ENCODE assay signal across 8 mouse cellular contexts in genomic region chr17:43666576-43667289, GRCm38 (mm10). TPM values are rescaled to one million over a fixed set of nuclear protein-coding genes. Genes with fewer than 3 reads are reported as not detected.
A peak's percentile ranks its signal among the peaks of the same experiment; 100 is the strongest.
DNase-seq lines count a peak whose midpoint lies in the region; ATAC-seq and TF ChIP-seq lines count a peak whose summit lies in the region.

TSS of gene Slc25a27 (minus strand) at chr17:43667214.

- ATAC-seq in hindbrain, embryonic 11.5 days (ENCODE audit: low FRiP score) = peak; percentile 98
- ATAC-seq in lung, embryonic 16.5 days (ENCODE audit: low read depth) = peak; percentile 99

- peak; percentile 95 for DNase-seq in NIH3T3 (ENCODE audit: low read depth)
- DNase-seq in cerebellum, adult 9-10 months = peak; percentile 93
- DNase-seq in frontal cortex, adult 2 months (ENCODE audit: extremely low spot score in 1 of 2, low spot score in 1 of 2) = peak; percentile 88 to 91
- DNase-seq in hindbrain, embryonic 11.5 days (ENCODE audit: low spot score) = peak; percentile 91
- DNase-seq in layer of hippocampus, adult 9-11 months = peak; percentile 91
- peak; percentile 87 for DNase-seq in ovary, adult 18-20 months (ENCODE audit: low spot score)
- DNase-seq in thymus, adult 2 months = peak; percentile 84

- WGBS in hindbrain, embryonic 11.5 days = under 1% methylated on average over 39 of the region's 41 CpGs
- WGBS in lung, embryonic 16.5 days = under 1% methylated on average over 39 of the region's 41 CpGs
- WGBS in thymus, adult 2 months = 2% methylated on average over 41 of the region's 41 CpGs

- peak within 1 kb of the TSS; percentile 36; the same call in 1 of the 2 replicates for H3K27ac ChIP-seq in hindbrain, embryonic 11.5 days (ENCODE audit: low read depth, low read length)
- H3K27ac ChIP-seq in lung, embryonic 16.5 days (ENCODE audit: low read length) = peak within 1 kb of the TSS; percentile 76
- H3K27ac ChIP-seq in thymus, adult 2 months (ENCODE audit: control insufficient read depth, insufficient read depth, low read length) = no peak within 1 kb of the TSS

- 0 out of 2 replicates have a peak, but pooled peaks cover 2% of the 10 kb centered on the region for H3K4me1 ChIP-seq in hindbrain, embryonic 11.5 days (replicated peaks; ENCODE audit: control insufficient read depth, insufficient read depth, low read length)
- peaks cover 20% of the 10 kb centered on the region for H3K4me1 ChIP-seq in lung, embryonic 16.5 days (replicated peaks; ENCODE audit: control insufficient read depth, insufficient read depth, low read length)
- peaks cover 8% of the 10 kb centered on the region for H3K4me1 ChIP-seq in thymus, adult 2 months (replicated peaks; ENCODE audit: control insufficient read depth, insufficient read depth, low read length)

- peak within 1 kb of the TSS; percentile 90 for H3K9ac ChIP-seq in hindbrain, embryonic 11.5 days (ENCODE audit: low read depth, low read length)
- peak within 1 kb of the TSS; percentile 76 for H3K9ac ChIP-seq in lung, embryonic 16.5 days (ENCODE audit: low read length)

- no peaks in the 10 kb centered on the region for H3K36me3 ChIP-seq in hindbrain, embryonic 11.5 days (ENCODE audit: control insufficient read depth, insufficient read depth, low read length)
- no peaks in the 10 kb centered on the region for H3K36me3 ChIP-seq in lung, embryonic 16.5 days (ENCODE audit: control insufficient read depth, insufficient read depth, low read length)
- H3K36me3 ChIP-seq in thymus, adult 2 months (ENCODE audit: control insufficient read depth, insufficient read depth, low read length) = no peaks in the 10 kb centered on the region

- no peaks in the 10 kb centered on the region for H3K9me3 ChIP-seq in hindbrain, embryonic 11.5 days (ENCODE audit: control insufficient read depth, low read length)
- no peaks in the 10 kb centered on the region for H3K9me3 ChIP-seq in lung, embryonic 16.5 days (ENCODE audit: control insufficient read depth, low read length)

- no peaks in the 10 kb centered on the region for H3K27me3 ChIP-seq in hindbrain, embryonic 11.5 days (ENCODE audit: control insufficient read depth, insufficient read depth, low read length)
- no peaks in the 10 kb centered on the region for H3K27me3 ChIP-seq in lung, embryonic 16.5 days (ENCODE audit: control insufficient read depth, insufficient read depth, low read depth, low read length)
- no peaks in the 10 kb centered on the region for H3K27me3 ChIP-seq in thymus, adult 2 months (ENCODE audit: control insufficient read depth, insufficient read depth, low read length)

- H3K4me2 ChIP-seq in hindbrain, embryonic 11.5 days (replicated peaks; ENCODE audit: low read depth, low read length) = peak within 1 kb of the TSS; percentile 68
- H3K4me2 ChIP-seq in lung, embryonic 16.5 days (ENCODE audit: low read depth, low read length) = peak within 1 kb of the TSS; percentile 81

- no peak for TF ChIP-seq CTCF in thymus, adult 2 months (IDR thresholded peaks at IDR 0.05; ENCODE audit: borderline replicate concordance, control insufficient read depth, extremely low read depth, insufficient read depth, low read length, poor library complexity)

- TF ChIP-seq POLR2A in thymus, adult 2 months (IDR thresholded peaks at IDR 0.05; ENCODE audit: control insufficient read depth, extremely low read depth, insufficient read depth, low read length, poor library complexity) = no peak

- peak within 1 kb of the TSS; percentile 94 for H3K4me3 ChIP-seq in hindbrain, embryonic 11.5 days (ENCODE audit: low read depth, low read length)
- peak within 1 kb of the TSS; percentile 76 for H3K4me3 ChIP-seq in lung, embryonic 16.5 days (ENCODE audit: low read length)
- peak within 1 kb of the TSS; percentile 98 for H3K4me3 ChIP-seq in thymus, adult 2 months (ENCODE audit: control insufficient read depth, insufficient read depth, low read length)

RNA-seq across cellular contexts. Expression of gene Slc25a27, which starts in this region (rescaled TPM):
- polyA plus RNA-seq in frontal cortex, adult 2 months (2012; rRNA removed) = 48.6 and 55.4 TPM in 2 replicates
- 36.8 and 43.2 TPM in 2 replicates for polyA plus RNA-seq in hindbrain, embryonic 11.5 days (2014; fragmentation: Nextera tagmentation; extraction: Ambion mirVana)
- polyA plus RNA-seq in lung, embryonic 16.5 days (2015; fragmentation: Nextera tagmentation; extraction: Ambion mirVana) = 19.0 and 23.9 TPM in 2 replicates
- 8.7 and 9.7 TPM in 2 replicates for polyA plus RNA-seq in thymus, adult 2 months (2012; rRNA removed)
